Mouse (Mus musculus): ENCODE measurements around the gene Hddc3. TPM values are rescaled to one million over a fixed set of nuclear protein-coding genes. Genes with fewer than 3 reads are reported as not detected.

Gene Hddc3
- total and polyA plus RNA-seq, 3 experiments = 2.6 to 12.6 (median 5.5) TPM

DNA sequence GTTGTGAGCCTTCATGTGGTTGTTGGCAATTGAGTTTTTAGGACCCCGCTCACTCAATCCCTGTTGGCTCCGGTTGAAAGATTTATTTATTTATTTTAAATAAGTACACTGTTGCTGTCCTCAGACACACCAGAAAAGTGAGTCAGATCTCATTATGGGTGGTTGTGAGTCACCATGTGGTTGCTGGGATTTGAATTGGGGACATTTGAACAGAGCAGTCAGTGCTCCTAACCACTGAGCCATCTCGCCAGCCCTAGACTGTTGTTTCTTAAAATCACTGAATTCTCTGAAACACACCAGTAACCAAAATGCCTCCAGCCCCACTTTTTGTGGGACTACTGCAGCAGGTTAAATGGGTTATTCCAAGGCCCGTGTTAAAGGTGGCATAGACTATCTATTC lies 44.1 kb upstream of the Hddc3 start:
- DNase-seq (ENCODE audit: extremely low read depth) = peak; percentile 23
- Histone ChIP-seq H3K9me3 (replicated peaks; ENCODE audit: low read length) (no peaks in the 10 kb centered on the region), H3K79me2 (replicated peaks; ENCODE audit: control insufficient read depth, extremely low read depth, insufficient read depth, poor library complexity, severe bottlenecking) (peaks cover 82% of the 10 kb centered on the region), H3K4me3 (replicated peaks in 1 of 3; ENCODE audit: low read depth in 2 of 3, low read length in 2 of 3, poor library complexity in 1 of 3) (no peak overlapping the region), H3K9ac (ENCODE audit: insufficient read depth, low read depth) (0 out of 2 replicates have a peak overlapping the region, but pooled peaks have one; percentile 25), H3K27me3 (replicated peaks) (no peaks in the 10 kb centered on the region), H3K36me3 (replicated peaks in 1 of 2; ENCODE audit: control insufficient read depth in 1 of 2, insufficient read depth in 1 of 2, low read length in 1 of 2) (peaks cover 29 to 60% of the 10 kb centered on the region in 2 experiments), H3K27ac (ENCODE audit: insufficient read depth, low read depth) (no peak overlapping the region), H3K4me1 (ENCODE audit: control insufficient read depth in 1 of 2, insufficient read depth in 2 of 2) (peaks cover 14 to 46% of the 10 kb centered on the region in 2 experiments), H3K4me2 (ENCODE audit: insufficient read depth, low read depth, poor library complexity, severe bottlenecking) (peak overlapping the region; percentile 73)
- TF ChIP-seq RCOR1 (conservative IDR thresholded peaks at IDR 0.05; ENCODE audit: low read depth, low read length) (no peak), USF1 (IDR thresholded peaks at IDR 0.05; ENCODE audit: low read depth, low read length) (no peak), NRF1 (IDR thresholded peaks at IDR 0.05; ENCODE audit: low read depth, low read length) (no peak), JUND (conservative IDR thresholded peaks at IDR 0.05; ENCODE audit: low read depth, low read length) (0 out of 2 replicates have a peak, but pooled peaks have one; percentile 17), MYC (IDR thresholded peaks at IDR 0.05; ENCODE audit: low read depth, low read length) (no peak), EP300 (IDR thresholded peaks at IDR 0.05; ENCODE audit: low read length) (no peak), JUN (IDR thresholded peaks at IDR 0.05; ENCODE audit: insufficient read depth, low read depth, low read length) (peak; percentile 19), ZC3H11A (IDR thresholded peaks at IDR 0.05; ENCODE audit: low read depth, low read length) (no peak), IRF4 (IDR thresholded peaks at IDR 0.05; ENCODE audit: low read depth, low read length) (no peak), MEF2A (IDR thresholded peaks at IDR 0.05; ENCODE audit: borderline replicate concordance, low read depth, low read length) (peak; percentile 55; the same call in 1 of the 2 replicates), CHD2 (IDR thresholded peaks at IDR 0.05; ENCODE audit: low read length) (no peak), BHLHE40 (IDR thresholded peaks at IDR 0.05; ENCODE audit: low read depth, low read length) (peak; percentile 16; the same call in 1 of the 2 replicates), ELF1 (IDR thresholded peaks at IDR 0.05; ENCODE audit: low read depth, low read length) (no peak)
- dilution Hi-C loops (cut with MboI; ENCODE audit: extremely low pct_ligation_motif_present, extremely low pct_unique_long_range_greater_than_20kb, low sequenced_read_pairs) = no loop called here
- in situ Hi-C loops (cut with MboI; ENCODE audit: low pct_ligation_motif_present, low pct_unique_long_range_greater_than_20kb, low sequenced_read_pairs) = no loop called here

DNA sequence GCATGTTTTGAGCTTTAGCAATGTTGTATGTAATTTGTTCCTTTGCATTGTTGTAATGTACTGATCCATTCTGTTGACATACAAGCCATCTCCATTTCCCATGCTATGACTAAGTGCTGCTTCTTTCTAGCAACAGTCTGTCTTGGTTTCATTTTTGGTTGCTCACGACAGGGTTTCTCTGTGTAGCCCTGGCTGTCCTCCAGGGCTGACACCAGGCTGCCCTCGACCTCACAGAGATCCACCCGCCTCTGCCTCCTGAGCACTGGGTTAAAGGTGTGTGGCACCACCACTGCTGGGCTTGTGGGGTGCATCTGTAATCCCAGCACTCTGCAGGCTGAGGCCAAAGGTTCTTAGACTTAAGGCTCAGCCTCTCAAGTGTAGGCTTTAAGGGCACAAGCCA lies 43.3 kb upstream of the Hddc3 start:
- peaks cover 14 to 43% of the 10 kb centered on the region in 2 experiments for H3K4me1 ChIP-seq (ENCODE audit: control insufficient read depth in 1 of 2, insufficient read depth in 2 of 2)
- dilution Hi-C loops (cut with MboI; ENCODE audit: extremely low pct_ligation_motif_present, extremely low pct_unique_long_range_greater_than_20kb, low sequenced_read_pairs) = no loop called here
- H3K4me2 ChIP-seq (ENCODE audit: insufficient read depth, low read depth, poor library complexity, severe bottlenecking) = peak overlapping the region; percentile 73
- H3K9ac ChIP-seq (ENCODE audit: insufficient read depth, low read depth) = peak overlapping the region; percentile 25; the same call in 1 of the 2 replicates
- peaks cover 80% of the 10 kb centered on the region for H3K79me2 ChIP-seq (replicated peaks; ENCODE audit: control insufficient read depth, extremely low read depth, insufficient read depth, poor library complexity, severe bottlenecking)
- no peak for TF ChIP-seq IRF4 (IDR thresholded peaks at IDR 0.05; ENCODE audit: low read depth, low read length)
- peak overlapping the region in 1 of 3 experiments; percentile 13 for H3K4me3 ChIP-seq (replicated peaks in 1 of 3; ENCODE audit: low read depth in 2 of 3, low read length in 2 of 3, poor library complexity in 1 of 3)
- H3K36me3 ChIP-seq (replicated peaks in 1 of 2; ENCODE audit: control insufficient read depth in 1 of 2, insufficient read depth in 1 of 2, low read length in 1 of 2) = peaks cover 37 to 69% of the 10 kb centered on the region in 2 experiments
- H3K27me3 ChIP-seq (replicated peaks) = no peaks in the 10 kb centered on the region
- peak overlapping the region; percentile 57 for H3K27ac ChIP-seq (ENCODE audit: insufficient read depth, low read depth)
- no peaks in the 10 kb centered on the region for H3K9me3 ChIP-seq (replicated peaks; ENCODE audit: low read length)
- in situ Hi-C loops (cut with MboI; ENCODE audit: low pct_ligation_motif_present, low pct_unique_long_range_greater_than_20kb, low sequenced_read_pairs) = no loop called here
- no peak for DNase-seq (ENCODE audit: extremely low read depth)

DNA sequence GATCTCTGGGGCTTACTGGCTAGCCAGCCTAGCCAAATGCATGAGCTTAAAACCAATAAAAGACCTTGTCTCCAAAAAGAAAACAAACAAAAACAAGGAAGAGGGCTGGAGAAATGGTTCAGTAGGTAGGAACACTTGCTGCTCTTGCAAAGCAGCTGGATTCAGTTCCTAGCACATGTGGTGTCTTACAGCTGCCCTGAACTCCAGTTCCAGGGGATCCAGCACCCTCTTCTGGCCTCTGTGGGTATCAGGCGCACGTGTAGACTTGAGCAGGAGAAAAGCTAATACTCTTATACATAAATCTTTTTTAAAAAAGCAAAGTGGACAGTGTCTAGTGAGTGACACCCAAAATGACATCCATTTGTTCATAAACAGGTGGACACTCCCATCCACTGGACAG lies 41.4 kb upstream of the Hddc3 start:
- in situ Hi-C loops (cut with MboI; ENCODE audit: low pct_ligation_motif_present, low pct_unique_long_range_greater_than_20kb, low sequenced_read_pairs) = no loop called here
- Histone ChIP-seq H3K27me3 (replicated peaks) (no peaks in the 10 kb centered on the region), H3K79me2 (replicated peaks; ENCODE audit: control insufficient read depth, extremely low read depth, insufficient read depth, poor library complexity, severe bottlenecking) (peaks cover 63% of the 10 kb centered on the region), H3K4me1 (ENCODE audit: control insufficient read depth in 1 of 2, insufficient read depth in 2 of 2) (peaks cover 14 to 32% of the 10 kb centered on the region in 2 experiments), H3K27ac (ENCODE audit: insufficient read depth, low read depth) (no peak overlapping the region), H3K4me2 (ENCODE audit: insufficient read depth, low read depth, poor library complexity, severe bottlenecking) (no peak overlapping the region), H3K9ac (ENCODE audit: insufficient read depth, low read depth) (no peak overlapping the region), H3K4me3 (replicated peaks in 1 of 3; ENCODE audit: low read depth in 2 of 3, low read length in 2 of 3, poor library complexity in 1 of 3) (no peak overlapping the region), H3K9me3 (replicated peaks; ENCODE audit: low read length) (no peaks in the 10 kb centered on the region), H3K36me3 (replicated peaks in 1 of 2; ENCODE audit: control insufficient read depth in 1 of 2, insufficient read depth in 1 of 2, low read length in 1 of 2) (peaks cover 53 to 87% of the 10 kb centered on the region in 2 experiments)
- TF ChIP-seq RAD21 (IDR thresholded peaks at IDR 0.05; ENCODE audit: low read depth, low read length) (peak; percentile 40), CTCF (conservative IDR thresholded peaks at IDR 0.05 in 1 of 2, IDR thresholded peaks at IDR 0.05 in 1 of 2; ENCODE audit: low read depth in 2 of 2, low read length in 2 of 2) (peak in 1 of 2 experiments; percentile 43; a peak in 2 of 4 replicates), MAZ (IDR thresholded peaks at IDR 0.05; ENCODE audit: low read depth, low read length) (no peak), MAFK (IDR thresholded peaks at IDR 0.05; ENCODE audit: insufficient replicate concordance, low read length) (no peak), PAX5 (IDR thresholded peaks at IDR 0.05; ENCODE audit: low read length) (no peak), CHD2 (IDR thresholded peaks at IDR 0.05; ENCODE audit: low read length) (no peak), USF1 (IDR thresholded peaks at IDR 0.05; ENCODE audit: low read depth, low read length) (no peak), KAT2A (IDR thresholded peaks at IDR 0.05; ENCODE audit: insufficient replicate concordance, low read length) (no peak), EP300 (IDR thresholded peaks at IDR 0.05; ENCODE audit: low read length) (no peak)
- dilution Hi-C loops (cut with MboI; ENCODE audit: extremely low pct_ligation_motif_present, extremely low pct_unique_long_range_greater_than_20kb, low sequenced_read_pairs) = no loop called here
- no peak for DNase-seq (ENCODE audit: extremely low read depth)
